Mouse (Mus musculus) gastrocnemius, adult 2 months (tissue): ENCODE data around the gene Armt1. TPM values are rescaled to one million over a fixed set of nuclear protein-coding genes. Genes with fewer than 3 reads are reported as not detected.

Experiments used
- DNase-seq: peaks from one replicate; pipeline ENCODE4 v3.0.0; 2022
- H3K27ac ChIP-seq: fragments of 200-600 bp; 2 replicates; pipeline ENCODE4 v1.8.1; 2022; ENCODE audit warnings: mild to moderate bottlenecking
- H3K4me3 ChIP-seq: fragments of 200-600 bp; 2 replicates; pipeline ENCODE4 v1.8.1; 2022; ENCODE audit warnings: mild to moderate bottlenecking, moderate library complexity
- CTCF ChIP-seq: fragments of 200-600 bp; IDR thresholded peaks from 2 replicates; pipeline ENCODE4 v1.8.1; 2022; ENCODE audit warnings: antibody characterized with exemption, mild to moderate bottlenecking, moderate library complexity
- intact Hi-C: fragments of 180-260 bp; cut with DNase I; formaldehyde crosslinking; loops from one replicate; pipeline ENCODE4 v1.15.1; 2025
- total RNA-seq, 2 experiments: library from RNA; stranded (reverse); gene quantifications; 2 replicates each; pipeline ENCODE4 v1.2.3; 2021

Gene Armt1
- total RNA-seq, 2 experiments from 2014 or later, result 15.5 to 15.6 TPM

- no peak for DNase-seq
- no peak for TF ChIP-seq CTCF
- intact Hi-C loops, result no loop called here
- Histone ChIP-seq H3K27ac (no peak overlapping the region), H3K4me3 (no peak overlapping the region)
Measured at GRCm38 (mm10) chr10:4465799-4466198, 33.5 kb downstream of the Armt1 start.

DNA sequence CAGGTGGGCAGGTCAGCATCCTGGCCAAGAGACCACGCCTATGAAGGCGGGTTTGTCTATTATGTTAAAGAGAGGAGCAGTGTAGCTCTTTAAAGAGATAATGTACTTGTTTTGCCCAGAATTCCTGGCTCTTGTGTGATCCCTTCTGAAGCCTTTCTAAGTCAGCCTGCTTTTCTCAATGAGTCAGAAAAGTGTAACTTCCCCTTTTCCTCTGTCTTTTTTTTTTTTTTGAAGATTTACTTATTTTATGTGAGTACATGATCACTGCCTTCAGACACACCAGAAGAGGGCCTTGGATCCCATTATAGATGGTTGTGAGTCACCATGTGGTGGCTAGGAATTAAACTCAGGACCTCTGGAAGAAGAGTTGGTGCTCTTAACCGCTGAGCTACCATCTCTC lies 37.1 kb downstream of the Armt1 start:
- no peak for DNase-seq
- intact Hi-C loops, result no loop called here
- no peak overlapping the region for H3K4me3 ChIP-seq
- no peak overlapping the region for H3K27ac ChIP-seq
- no peak for TF ChIP-seq CTCF

- TF ChIP-seq CTCF, result no peak
- H3K27ac ChIP-seq, result no peak overlapping the region
- intact Hi-C loops, result no loop called here
- no peak overlapping the region for H3K4me3 ChIP-seq
- DNase-seq, result no peak
Measured at GRCm38 (mm10) chr10:4473591-4473993, 41.3 kb downstream of the Armt1 start.

DNA sequence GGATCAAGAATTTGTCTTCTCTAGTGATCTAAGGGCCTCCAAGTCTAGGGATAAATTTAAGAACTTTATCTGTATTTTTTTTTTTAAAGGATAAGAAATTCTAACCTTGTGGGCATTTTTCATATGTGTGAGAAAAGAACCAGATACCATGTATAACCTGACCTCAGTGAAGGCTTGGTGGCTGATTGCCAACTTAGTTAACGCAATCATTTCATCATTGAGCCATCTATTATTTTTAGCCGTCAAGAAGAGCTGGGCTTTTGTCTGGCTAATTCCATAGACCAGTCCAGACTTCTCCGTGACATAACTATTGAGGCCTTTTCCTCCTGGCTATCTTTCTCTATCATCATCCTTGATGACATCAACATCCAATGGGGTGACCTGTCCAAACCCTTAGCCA lies 43.2 kb downstream of the Armt1 start:
- DNase-seq, result no peak
- H3K27ac ChIP-seq, result no peak overlapping the region
- intact Hi-C loops, result no loop called here
- no peak overlapping the region for H3K4me3 ChIP-seq
- TF ChIP-seq CTCF, result no peak

DNA sequence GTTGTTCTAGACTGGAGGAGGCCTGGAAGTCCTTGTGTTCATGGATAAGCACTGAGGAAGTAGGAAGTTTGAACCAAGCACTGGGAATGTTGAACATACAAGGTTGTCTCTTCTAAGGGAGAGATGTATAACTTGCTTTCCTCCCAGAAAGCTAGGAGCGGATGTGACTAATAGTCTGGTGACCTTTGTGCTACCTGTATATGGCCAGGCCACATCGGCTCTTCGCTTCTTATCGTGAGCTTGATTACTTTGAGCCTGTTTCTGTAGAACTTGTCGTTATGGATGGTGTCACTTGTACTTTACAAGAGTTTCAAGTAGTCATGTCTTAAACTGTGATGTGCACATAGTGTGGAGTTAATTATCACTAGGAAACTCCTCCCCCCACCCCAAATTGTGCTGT lies 44.3 kb downstream of the Armt1 start:
- Histone ChIP-seq H3K27ac (no peak overlapping the region), H3K4me3 (no peak overlapping the region)
- no peak for DNase-seq
- TF ChIP-seq CTCF, result no peak
- intact Hi-C loops, result no loop called here

DNA sequence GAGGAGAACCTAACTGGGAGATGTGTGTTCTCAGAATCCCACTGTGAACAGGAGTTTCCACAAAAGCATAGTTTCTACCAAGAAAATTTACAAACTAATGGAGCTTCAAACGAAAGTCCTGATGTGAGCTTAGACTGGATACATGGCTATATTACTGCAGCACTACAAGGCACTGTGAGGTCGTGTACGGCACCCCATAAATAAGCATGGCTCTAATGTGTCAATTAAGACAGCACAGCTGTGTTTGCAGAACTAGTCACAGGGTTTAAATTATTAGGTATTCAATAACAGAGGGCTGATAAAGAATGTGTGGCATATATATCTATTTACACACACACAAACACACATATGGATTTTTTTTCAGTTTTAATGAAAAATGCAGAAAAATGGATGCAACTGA lies 48.7 kb downstream of the Armt1 start:
- TF ChIP-seq CTCF, result no peak
- intact Hi-C loops, result no loop called here
- DNase-seq, result no peak
- H3K4me3 ChIP-seq, result no peak overlapping the region
- 0 out of 2 replicates have a peak overlapping the region, but pooled peaks have one; percentile 28 for H3K27ac ChIP-seq

- intact Hi-C loops, result no loop called here
- Histone ChIP-seq H3K27ac (peak overlapping the region; percentile 28), H3K4me3 (peak overlapping the region; percentile 57)
- peak; percentile 63 for DNase-seq
- TF ChIP-seq CTCF, result no peak
Measured at GRCm38 (mm10) chr10:4481695-4482094, 49.4 kb downstream of the Armt1 start.

DNA sequence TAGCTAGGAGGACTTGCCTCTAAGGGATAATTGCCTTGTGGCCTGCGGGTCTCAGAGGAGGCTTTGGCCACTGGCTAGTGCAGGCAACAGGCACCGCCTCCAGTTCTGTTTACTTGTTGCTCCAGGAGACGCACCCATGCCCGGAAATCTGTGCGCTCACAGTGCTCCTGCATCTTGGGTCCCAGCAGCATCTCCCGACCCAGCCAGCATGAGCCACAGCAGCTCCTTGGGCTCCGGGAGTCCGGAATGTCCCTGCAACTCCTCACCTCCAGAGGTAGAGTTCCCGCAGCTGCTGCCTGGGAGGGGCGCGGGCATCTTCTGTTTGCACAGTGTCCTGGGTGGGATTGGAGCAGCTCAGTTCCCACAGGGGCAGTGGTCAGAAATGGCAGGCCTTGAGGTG lies 50.1 kb downstream of the Armt1 start, which contains the start of gene Ccdc170:
Gene Ccdc170, plus strand, starts transcription at position 148 of the 400 bp plus-strand sequence.
- no peak for TF ChIP-seq CTCF
- Histone ChIP-seq H3K27ac (peak within 1 kb of the TSS; percentile 28), H3K4me3 (peak within 1 kb of the TSS; percentile 57)
- peak; percentile 52 for DNase-seq
- intact Hi-C loops, result no loop called here

- no peak overlapping the region for H3K4me3 ChIP-seq
- TF ChIP-seq CTCF, result no peak
- no peak overlapping the region for H3K27ac ChIP-seq
- intact Hi-C loops, result no loop called here
- DNase-seq, result no peak
Measured at GRCm38 (mm10) chr10:4483848-4484247, 51.6 kb downstream of the Armt1 start.

- no peak overlapping the region for H3K4me3 ChIP-seq
- no peak for TF ChIP-seq CTCF
- intact Hi-C loops, result no loop called here
- H3K27ac ChIP-seq, result no peak overlapping the region
- no peak for DNase-seq
Measured at GRCm38 (mm10) chr10:4484986-4485385, 52.7 kb downstream of the Armt1 start.

DNA sequence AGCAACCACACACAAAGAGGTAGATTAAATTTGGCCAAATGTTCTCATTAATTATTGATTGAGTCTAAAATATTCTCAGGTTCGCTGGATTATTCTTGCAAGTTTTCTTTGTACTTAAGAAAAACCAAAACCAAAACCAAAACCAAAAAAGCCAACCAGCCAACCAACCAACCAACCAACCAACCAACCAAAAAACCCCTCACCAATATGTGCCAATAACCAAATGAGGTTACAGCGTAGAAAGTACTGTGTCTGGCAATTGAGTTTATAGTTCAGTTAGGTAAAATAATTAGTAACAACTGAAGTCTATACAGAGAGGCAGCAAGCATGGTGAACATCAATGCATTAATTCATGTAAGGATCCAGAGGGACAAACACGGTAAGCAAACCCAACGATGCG lies 57.6 kb downstream of the Armt1 start:
- intact Hi-C loops, result no loop called here
- no peak for TF ChIP-seq CTCF
- Histone ChIP-seq H3K4me3 (no peak overlapping the region), H3K27ac (no peak overlapping the region)
- no peak for DNase-seq

DNA sequence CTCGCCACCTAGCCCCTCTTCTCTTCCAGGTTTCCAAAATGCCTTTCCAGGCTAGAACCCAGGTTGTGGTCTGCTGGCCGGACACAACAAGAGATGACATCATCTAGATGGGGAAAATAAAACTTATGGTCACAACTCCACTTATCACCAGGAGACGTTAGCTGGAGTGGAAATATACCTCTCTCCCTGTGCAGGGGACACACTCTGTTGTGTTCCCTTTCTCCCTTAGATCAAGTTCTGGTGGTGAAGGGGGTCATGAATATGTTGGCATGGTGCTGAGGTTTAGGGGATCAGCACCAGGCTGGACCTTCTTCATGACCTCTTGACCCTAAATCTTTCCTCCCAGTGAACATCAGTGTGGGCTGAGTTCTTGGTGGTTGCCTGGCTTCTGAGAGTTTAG lies 59.0 kb downstream of the Armt1 start:
- intact Hi-C loops, result no loop called here
- DNase-seq, result no peak
- no peak overlapping the region for H3K4me3 ChIP-seq
- no peak for TF ChIP-seq CTCF
- H3K27ac ChIP-seq, result no peak overlapping the region

DNA sequence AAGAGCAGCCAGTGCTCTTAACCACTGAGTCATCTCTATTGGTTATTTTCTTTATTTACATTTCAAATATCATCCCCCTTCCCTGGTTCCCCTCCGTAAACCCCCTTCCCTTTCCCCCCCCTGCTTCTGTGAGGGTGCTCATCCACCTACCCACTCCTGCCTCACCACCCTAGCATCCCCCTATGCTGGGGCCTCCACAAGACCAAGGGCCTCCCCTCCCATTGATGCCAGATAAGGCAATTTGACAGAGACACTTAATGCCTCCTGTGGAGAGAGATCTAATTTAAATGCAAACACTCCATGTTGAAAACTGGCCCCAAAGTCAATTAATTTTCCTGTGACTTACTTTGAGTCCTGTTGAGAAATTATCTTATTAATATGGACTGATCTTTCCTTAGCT lies 59.8 kb downstream of the Armt1 start:
- Histone ChIP-seq H3K27ac (no peak overlapping the region), H3K4me3 (no peak overlapping the region)
- TF ChIP-seq CTCF, result no peak
- DNase-seq, result no peak
- intact Hi-C loops, result no loop called here

GRCm38 (mm10) chr10:4492909-4493308 lies 60.6 kb downstream of the Armt1 start:
- Histone ChIP-seq H3K27ac (no peak overlapping the region), H3K4me3 (no peak overlapping the region)
- no peak for DNase-seq
- TF ChIP-seq CTCF, result no peak
- intact Hi-C loops, result no loop called here

GRCm38 (mm10) chr10:4503251-4503650 lies 71.0 kb downstream of the Armt1 start:
- no peak for TF ChIP-seq CTCF
- H3K27ac ChIP-seq, result no peak overlapping the region
- no peak overlapping the region for H3K4me3 ChIP-seq
- DNase-seq, result no peak
- intact Hi-C loops, result no loop called here

Other genes with a start within 250 kb of the Armt1 start
- gene Akap12, start 166.1 kb upstream of the Armt1 start, total RNA-seq, result 10 to 100 TPM in 1 of 2 experiments, 1 to 10 TPM in 1; 6.2 to 16.6 TPM
- 1 to 10 TPM; 4.9 to 7.1 TPM for gene Zbtb2, start 44.4 kb upstream of the Armt1 start, total RNA-seq
- gene Rmnd1, start 79 bp upstream of the Armt1 start, total RNA-seq, result 10 to 100 TPM; 31.8 to 55.6 TPM
- under 1 TPM; 0.46 to 0.67 TPM for gene Ccdc170, start 50.0 kb downstream of the Armt1 start, total RNA-seq
- 10 to 100 TPM; 30.6 to 46.5 TPM for gene Esr1, start 179.1 kb downstream of the Armt1 start, total RNA-seq